Mouse (Mus musculus): ENCODE results near the gene Tubgcp2. TPM values are rescaled to one million over a fixed set of nuclear protein-coding genes. Genes with fewer than 3 reads are reported as not detected.

Tubgcp2 gene
- 38.0 and 43.5 TPM in 2 replicates for total RNA-seq (2017)

GRCm38 (mm10) chr7:140036281-140037170, at the start of gene Tubgcp2, which contains the start of gene Zfp511:
Gene Tubgcp2, minus strand, starts transcription at chr7:140036669.
Gene Zfp511, plus strand, starts transcription at chr7:140036391.
- ATAC-seq (replicated peaks in 1 of 2; ENCODE audit: insufficient read depth in 1 of 2, low FRiP score in 2 of 2, low TSS enrichment in 1 of 2, low read depth in 1 of 2, poor library complexity in 2 of 2, severe bottlenecking in 2 of 2), result peak; percentile 93 to 94

DNA sequence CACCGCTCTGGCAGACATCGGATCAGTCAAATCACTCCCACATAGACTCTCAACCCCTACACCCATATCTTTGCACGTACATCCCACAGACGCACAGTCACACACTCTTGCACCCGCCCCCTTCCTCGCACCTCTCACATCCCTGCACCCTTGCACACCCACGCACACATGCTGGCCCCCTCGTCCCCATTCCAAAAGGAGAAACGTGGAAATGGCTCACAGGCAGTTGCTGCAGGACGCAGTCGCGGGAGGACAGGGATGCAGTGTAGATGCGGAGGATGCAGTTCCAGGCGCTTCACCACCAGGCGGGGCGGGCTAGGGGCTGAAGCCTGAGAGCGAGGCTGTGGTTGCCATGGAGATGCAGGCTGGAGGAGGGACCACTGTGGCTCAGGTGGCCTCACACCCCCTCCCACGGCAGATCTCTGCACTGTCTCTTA, 45.8 kb upstream of the Tubgcp2 start, which contains the start of gene Caly:
Gene Caly (minus strand): TSS at position 307 of the 437 bp plus-strand sequence.
- ATAC-seq (replicated peaks in 1 of 2; ENCODE audit: insufficient read depth in 1 of 2, low FRiP score in 2 of 2, low TSS enrichment in 1 of 2, low read depth in 1 of 2, poor library complexity in 2 of 2, severe bottlenecking in 2 of 2), result peak; percentile 54 to 55; a peak in 3 of 4 replicates

DNA sequence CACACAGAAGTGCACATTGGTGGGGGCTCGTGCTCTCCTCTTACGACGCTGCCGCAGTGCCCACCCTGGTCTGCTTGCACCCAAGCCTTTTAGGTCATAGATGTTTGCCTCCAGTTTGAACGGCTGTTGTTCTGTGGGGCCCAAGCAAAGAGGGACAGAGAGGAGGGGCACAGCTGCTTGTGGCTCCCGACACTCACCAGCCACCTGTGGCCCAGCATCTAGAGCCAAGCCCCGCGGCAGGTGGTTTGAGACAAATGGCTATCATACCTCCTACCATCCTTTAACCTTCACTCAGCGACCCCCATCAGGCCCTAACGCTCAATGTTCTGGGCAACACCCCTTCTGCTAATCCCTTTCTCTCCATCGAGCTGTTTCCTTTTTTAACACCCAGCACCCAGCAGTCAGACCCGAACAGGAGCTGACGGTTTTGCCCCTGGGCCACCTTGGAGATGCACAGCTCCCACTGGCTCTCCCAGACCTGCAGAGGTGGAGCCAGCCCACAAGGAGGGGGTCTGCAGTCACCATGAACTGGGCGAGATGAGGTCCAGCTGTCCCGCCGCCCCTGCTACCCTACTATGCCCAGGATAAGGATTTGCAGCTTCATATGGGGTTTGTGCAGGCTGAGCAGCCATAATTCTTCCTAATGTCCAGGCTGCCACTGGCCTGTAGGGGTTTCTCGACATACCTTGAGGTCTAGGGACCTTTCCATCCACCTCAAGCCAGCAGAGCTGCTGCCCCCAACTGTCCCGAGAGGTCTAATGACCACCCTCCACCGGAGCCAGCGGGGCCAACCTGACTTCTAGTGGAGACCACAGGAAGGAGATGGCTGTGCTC, 45.2 kb upstream of the Tubgcp2 start:
- ATAC-seq (replicated peaks in 1 of 2; ENCODE audit: insufficient read depth in 1 of 2, low FRiP score in 2 of 2, low TSS enrichment in 1 of 2, low read depth in 1 of 2, poor library complexity in 2 of 2, severe bottlenecking in 2 of 2), result no peak

DNA sequence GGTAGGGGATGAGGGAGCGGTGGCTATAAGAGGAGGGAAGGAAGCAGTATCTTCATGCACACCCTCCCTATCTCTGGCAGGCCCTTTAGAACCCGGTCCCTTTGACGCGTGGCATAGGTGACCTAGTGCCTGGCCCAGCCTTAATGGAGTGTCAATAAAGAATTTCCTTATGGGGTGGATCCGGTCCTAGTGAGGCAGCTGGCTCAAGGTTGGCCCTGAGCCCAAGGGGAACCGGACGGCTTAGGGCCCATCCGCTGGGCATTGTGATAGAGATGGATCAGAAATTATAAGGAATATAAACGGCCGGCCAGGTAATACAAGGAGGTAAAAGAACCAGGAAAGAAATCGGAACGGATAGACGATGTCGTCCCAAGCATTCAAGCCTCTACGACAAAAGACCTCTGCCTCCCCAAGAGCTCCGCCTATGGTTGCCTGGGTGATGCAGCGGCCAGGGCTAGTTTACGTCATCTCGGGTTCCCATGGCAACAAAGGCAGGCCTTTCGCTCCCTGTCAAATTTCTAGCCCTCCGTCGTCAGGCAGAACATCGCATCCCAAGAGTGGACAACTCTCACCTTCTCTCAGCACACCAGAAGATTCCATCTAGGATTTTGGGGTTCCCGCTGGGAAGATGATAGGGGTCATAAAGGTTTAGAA, 44.2 kb upstream of the Tubgcp2 start:
- peak; percentile 50; a peak in 3 of 4 replicates for ATAC-seq (replicated peaks in 1 of 2; ENCODE audit: insufficient read depth in 1 of 2, low FRiP score in 2 of 2, low TSS enrichment in 1 of 2, low read depth in 1 of 2, poor library complexity in 2 of 2, severe bottlenecking in 2 of 2)

DNA sequence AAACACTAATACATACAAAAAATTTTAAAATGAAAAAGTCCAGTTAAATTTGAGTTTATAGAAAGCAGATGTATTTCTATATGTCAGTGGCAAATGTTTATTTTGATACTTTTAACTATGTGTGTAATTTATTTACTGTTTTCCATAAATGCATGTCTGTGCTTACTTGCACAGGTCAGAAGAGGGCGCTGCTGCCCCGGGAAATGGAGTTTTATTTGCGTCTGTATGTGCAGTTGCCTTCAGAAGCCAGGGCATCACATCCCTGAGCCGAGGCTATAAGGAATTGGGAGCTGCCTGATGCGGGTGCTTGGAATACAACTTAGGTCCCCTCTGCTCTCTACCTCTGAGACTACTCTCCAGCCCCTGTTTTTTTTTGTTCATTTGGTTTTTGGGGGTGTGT, 42.2 kb upstream of the Tubgcp2 start:
- ATAC-seq (replicated peaks in 1 of 2; ENCODE audit: insufficient read depth in 1 of 2, low FRiP score in 2 of 2, low TSS enrichment in 1 of 2, low read depth in 1 of 2, poor library complexity in 2 of 2, severe bottlenecking in 2 of 2), result peak; percentile 42 to 63; a peak in 2 of 4 replicates

GRCm38 (mm10) chr7:140077698-140078097, 41.2 kb upstream of the Tubgcp2 start:
- no peak for ATAC-seq (replicated peaks in 1 of 2; ENCODE audit: insufficient read depth in 1 of 2, low FRiP score in 2 of 2, low TSS enrichment in 1 of 2, low read depth in 1 of 2, poor library complexity in 2 of 2, severe bottlenecking in 2 of 2)

DNA sequence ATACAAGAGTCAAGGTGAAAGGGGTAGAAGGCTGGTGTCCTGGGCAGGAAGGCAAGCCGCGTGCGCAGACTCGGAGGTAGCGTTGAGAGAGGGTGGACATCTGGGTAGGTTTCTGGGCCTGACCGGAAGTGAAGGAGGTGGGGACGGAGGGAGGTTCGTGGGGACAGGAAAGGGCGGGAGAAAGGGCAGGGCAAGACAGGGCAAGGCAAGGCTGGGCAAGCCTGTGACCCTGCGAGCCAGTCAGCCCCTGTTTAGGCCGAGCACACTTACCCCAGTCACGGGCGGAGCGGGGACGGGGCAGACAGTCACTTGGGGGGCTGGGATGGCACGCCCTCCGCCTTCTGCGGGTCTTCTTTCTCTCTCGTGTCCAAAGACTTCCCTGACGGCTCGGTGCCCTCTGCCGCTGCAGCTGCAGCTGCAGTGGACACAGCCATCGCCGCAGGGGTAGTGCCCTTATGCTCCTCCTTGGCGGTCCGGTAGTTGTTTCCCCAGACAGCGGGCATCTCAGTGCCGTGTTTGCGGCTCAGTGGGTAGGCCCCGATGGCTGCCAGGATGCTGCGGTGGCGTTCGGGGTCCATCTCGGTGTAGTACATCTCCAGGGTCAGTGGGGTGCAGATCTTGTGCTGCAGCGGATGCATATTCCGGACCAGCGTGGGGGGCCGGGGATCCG, 33.7 kb upstream of the Tubgcp2 start:
- 0 out of 4 replicates have a peak, but pooled peaks of 1 of the 2 experiments have one; percentile 22 for ATAC-seq (replicated peaks in 1 of 2; ENCODE audit: insufficient read depth in 1 of 2, low FRiP score in 2 of 2, low TSS enrichment in 1 of 2, low read depth in 1 of 2, poor library complexity in 2 of 2, severe bottlenecking in 2 of 2)

- no peak for ATAC-seq (replicated peaks in 1 of 2; ENCODE audit: insufficient read depth in 1 of 2, low FRiP score in 2 of 2, low TSS enrichment in 1 of 2, low read depth in 1 of 2, poor library complexity in 2 of 2, severe bottlenecking in 2 of 2)
These were observed 30.9 kb upstream of the Tubgcp2 start for GRCm38 (mm10) chr7:140067397-140067796.

GRCm38 (mm10) chr7:140063092-140063491, 26.6 kb upstream of the Tubgcp2 start:
- peak; percentile 60 to 67; a peak in 2 of 4 replicates for ATAC-seq (replicated peaks in 1 of 2; ENCODE audit: insufficient read depth in 1 of 2, low FRiP score in 2 of 2, low TSS enrichment in 1 of 2, low read depth in 1 of 2, poor library complexity in 2 of 2, severe bottlenecking in 2 of 2)

- ATAC-seq (replicated peaks in 1 of 2; ENCODE audit: insufficient read depth in 1 of 2, low FRiP score in 2 of 2, low TSS enrichment in 1 of 2, low read depth in 1 of 2, poor library complexity in 2 of 2, severe bottlenecking in 2 of 2), result peak in 1 of 2 experiments; percentile 41; a peak in 1 of 4 replicates
These were observed 25.8 kb upstream of the Tubgcp2 start for GRCm38 (mm10) chr7:140062307-140062706.

DNA sequence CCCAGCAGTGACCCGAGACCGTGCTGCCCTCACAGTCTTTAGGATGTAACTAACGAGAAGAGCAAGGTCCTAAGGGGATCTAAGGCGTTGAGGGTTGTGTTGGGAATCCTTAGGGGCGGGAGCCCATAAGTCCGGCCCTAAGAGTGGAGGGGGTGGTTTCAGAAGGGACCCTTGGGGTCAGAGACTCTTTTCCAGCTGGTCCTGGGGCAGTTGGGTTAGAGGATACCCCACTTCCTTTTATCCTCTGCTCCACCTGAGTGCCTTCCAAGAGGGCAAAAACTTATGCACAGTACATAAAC, 25.3 kb upstream of the Tubgcp2 start:
- no peak for ATAC-seq (replicated peaks in 1 of 2; ENCODE audit: insufficient read depth in 1 of 2, low FRiP score in 2 of 2, low TSS enrichment in 1 of 2, low read depth in 1 of 2, poor library complexity in 2 of 2, severe bottlenecking in 2 of 2)

- no peak; a peak in 1 of 4 replicates for ATAC-seq (replicated peaks in 1 of 2; ENCODE audit: insufficient read depth in 1 of 2, low FRiP score in 2 of 2, low TSS enrichment in 1 of 2, low read depth in 1 of 2, poor library complexity in 2 of 2, severe bottlenecking in 2 of 2)
These were observed 24.7 kb upstream of the Tubgcp2 start for GRCm38 (mm10) chr7:140060936-140061831.

DNA sequence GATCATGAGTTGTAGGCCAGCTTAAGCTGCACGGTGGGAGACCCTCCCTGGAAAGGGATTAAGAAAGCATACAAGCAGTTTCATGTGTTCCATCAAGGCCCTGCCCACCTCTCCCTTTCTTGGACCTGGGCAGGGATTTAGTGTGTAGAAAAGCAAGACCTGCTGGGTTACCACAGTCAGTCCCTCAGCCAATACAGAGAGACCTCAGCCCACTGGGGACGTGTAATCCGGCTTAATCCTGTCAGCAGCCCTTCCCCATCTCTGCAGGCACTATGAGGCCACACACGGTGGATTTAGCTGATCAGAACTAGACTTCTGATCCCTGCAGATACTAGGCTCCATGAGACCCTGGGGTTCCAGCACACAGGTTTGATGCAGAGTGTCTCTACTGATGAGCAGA, 23.1 kb upstream of the Tubgcp2 start:
- no peak for ATAC-seq (replicated peaks in 1 of 2; ENCODE audit: insufficient read depth in 1 of 2, low FRiP score in 2 of 2, low TSS enrichment in 1 of 2, low read depth in 1 of 2, poor library complexity in 2 of 2, severe bottlenecking in 2 of 2)

- ATAC-seq (replicated peaks in 1 of 2; ENCODE audit: insufficient read depth in 1 of 2, low FRiP score in 2 of 2, low TSS enrichment in 1 of 2, low read depth in 1 of 2, poor library complexity in 2 of 2, severe bottlenecking in 2 of 2), result no peak
These were observed 22.1 kb upstream of the Tubgcp2 start for GRCm38 (mm10) chr7:140058528-140058927.

DNA sequence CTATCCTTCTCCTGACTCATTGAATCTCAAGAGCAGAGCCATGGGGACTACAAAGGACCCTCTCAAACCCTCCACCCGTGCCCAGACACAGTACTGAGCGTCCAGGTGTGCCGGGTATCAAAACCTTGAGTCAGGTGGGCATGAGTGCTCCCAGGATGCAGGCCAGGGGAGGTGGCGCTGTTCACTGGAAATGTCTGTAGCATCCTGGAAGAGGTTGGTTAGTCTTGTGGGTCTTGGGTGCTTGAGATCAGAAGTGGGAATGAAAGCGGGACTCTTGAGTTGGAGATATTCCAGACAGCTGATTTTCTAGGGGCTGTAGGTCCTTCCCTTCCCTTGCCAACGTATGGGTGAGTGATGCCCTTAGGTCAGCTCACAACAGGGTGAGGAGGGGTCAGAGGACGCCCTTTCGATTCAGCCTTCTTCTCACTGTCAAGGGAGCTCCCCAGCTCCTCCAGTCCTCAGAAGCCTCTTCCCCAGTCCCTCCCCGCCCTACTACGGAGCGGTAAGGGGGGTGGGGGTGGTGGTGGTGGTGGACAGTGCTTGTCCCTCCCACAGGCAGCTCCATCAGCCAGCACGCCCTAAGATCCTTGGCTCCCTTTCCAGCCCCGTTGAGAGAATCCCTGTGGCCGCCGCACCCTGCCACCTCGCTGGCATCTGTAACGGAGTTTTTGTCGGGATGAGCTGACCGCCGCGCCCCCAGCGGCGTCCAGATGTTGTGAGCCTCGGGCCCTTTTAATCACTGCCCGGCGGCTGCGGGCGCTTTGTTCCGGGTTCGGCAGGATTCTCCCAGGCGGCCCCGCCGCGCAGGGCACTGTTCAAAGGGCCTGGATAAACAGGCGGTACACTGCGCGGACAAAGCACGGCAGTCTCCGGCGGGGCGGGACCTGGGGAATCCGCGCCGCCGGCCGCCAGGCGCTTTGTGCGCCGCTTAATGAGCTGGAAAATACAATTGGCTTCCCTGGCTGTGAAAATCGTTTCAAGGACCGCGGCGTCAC, 21.2 kb upstream of the Tubgcp2 start:
- ATAC-seq (replicated peaks in 1 of 2; ENCODE audit: insufficient read depth in 1 of 2, low FRiP score in 2 of 2, low TSS enrichment in 1 of 2, low read depth in 1 of 2, poor library complexity in 2 of 2, severe bottlenecking in 2 of 2), result no peak
